Mouse (Mus musculus): Measurements from ENCODE around the gene Gm20662.

DNA sequence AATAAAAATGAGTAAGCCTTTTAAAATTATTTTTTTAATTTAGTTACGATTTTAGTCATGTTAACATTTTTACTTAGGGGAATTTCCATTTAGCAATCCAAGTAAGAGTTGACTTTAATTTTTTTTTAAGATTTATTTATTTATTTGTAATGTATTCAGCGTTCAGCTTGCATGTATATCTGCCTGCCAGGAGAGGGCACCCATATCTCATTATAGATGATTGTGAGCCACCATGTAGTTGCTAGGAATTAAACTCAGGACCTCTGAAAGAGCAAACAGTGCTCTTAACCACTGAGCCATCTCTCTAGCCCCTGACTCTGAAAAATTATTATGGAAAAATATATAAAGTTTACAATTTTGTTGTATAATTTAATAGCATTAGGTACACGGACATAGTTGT is 30.4 kb downstream of the Gm20662 start:
- no peak for TF ChIP-seq POLR2A (IDR thresholded peaks at IDR 0.05; ENCODE audit: borderline replicate concordance, insufficient read depth, low read length)
- no peak for TF ChIP-seq CTCF (IDR thresholded peaks at IDR 0.05; ENCODE audit: borderline replicate concordance, insufficient read depth, low read depth, low read length)
